Mouse (Mus musculus) hindbrain, postnatal 0 days (tissue): ENCODE data around the gene Tmem182. TPM values are rescaled to one million over a fixed set of nuclear protein-coding genes. Genes with fewer than 3 reads are reported as not detected.

Experiments
- ATAC-seq: fragments of 200-750 bp; cut with Nextera tagmentation; 2 replicates; pipeline ENCODE4 v1.8.0; 2017; ENCODE audit warnings: mild to moderate bottlenecking, moderate TSS enrichment, moderate library complexity
- DNase-seq: peaks from one replicate; pipeline ENCODE4 v3.0.0-alpha.2; 2015; ENCODE audit warnings: low spot score
- H3K27ac ChIP-seq: fragments of 300-500 bp; sonication (generic); 2 replicates; pipeline ENCODE4 v1.5.1; 2014; ENCODE audit warnings: mild to moderate bottlenecking
- H3K27me3 ChIP-seq: fragments of 300-500 bp; sonication (generic); 2 replicates; pipeline ENCODE4 v1.6.1; 2014; ENCODE audit warnings: low read length, mixed read lengths; ENCODE audit not compliant: insufficient read depth
- H3K36me3 ChIP-seq: fragments of 300-500 bp; sonication (generic); 2 replicates; pipeline ENCODE4 v1.6.1; 2014; ENCODE audit warnings: low read length, mixed read lengths; ENCODE audit not compliant: insufficient read depth
- H3K4me1 ChIP-seq: fragments of 300-500 bp; sonication (generic); 2 replicates; pipeline ENCODE4 v1.6.1; 2014; ENCODE audit warnings: antibody characterized with exemption, low read length, mixed read lengths; ENCODE audit not compliant: insufficient read depth
- H3K4me2 ChIP-seq: fragments of 300-500 bp; sonication (generic); 2 replicates; pipeline ENCODE4 v1.6.1; 2014; ENCODE audit warnings: low read depth, mild to moderate bottlenecking, low read length, moderate library complexity, mixed read lengths
- H3K4me3 ChIP-seq: fragments of 300-500 bp; sonication (generic); 2 replicates; pipeline ENCODE4 v1.5.1; 2014; ENCODE audit warnings: low read length
- H3K9ac ChIP-seq: fragments of 300-500 bp; sonication (generic); replicated peaks from 2 replicates; pipeline ENCODE4 v1.6.1; 2014; ENCODE audit warnings: mild to moderate bottlenecking, low read length, moderate library complexity, mixed read lengths
- H3K9me3 ChIP-seq: fragments of 300-500 bp; sonication (generic); 2 replicates; pipeline ENCODE4 v1.6.1; 2016; ENCODE audit warnings: low read length, mixed read lengths
- CTCF ChIP-seq: IDR thresholded peaks from 2 replicates; pipeline ENCODE4 v1.5.1; 2016; ENCODE audit warnings: antibody characterized with exemption, control low read depth, low read depth
- WGBS: fragments of 180-500 bp; shearing (Covaris S2); extraction: QIAGEN DNeasy Blood & Tissue Kit; methylation state at CpG from one replicate; pipeline ENCODE4 v1.1.7; 2014; 5-methylcytosine and 5-hydroxymethylcytosine counted together
- polyA plus RNA-seq: library from polyadenylated mRNA; unstranded; fragments of >200 nt; fragmentation: Nextera tagmentation; extraction: Ambion mirVana; gene quantifications from 2 replicates; pipeline ENCODE4 v1.2.1, GENCODE M21; 2015
- total RNA-seq: library from RNA; depleted of rRNA; stranded (reverse); fragments of >200 nt; gene quantifications from 2 replicates; pipeline ENCODE4 v1.2.3, GENCODE M21; 2014

Tmem182 gene
- total and polyA plus RNA-seq, 2 experiments from 2014 or later, result 0.05 to 0.31 TPM

GRCm38 (mm10) chr1:40815071-40815845 lies 9.9 kb downstream of the Tmem182 start:
- no peak overlapping the region for H3K27ac ChIP-seq
- no peak overlapping the region for H3K4me3 ChIP-seq
- no peak overlapping the region for H3K4me2 ChIP-seq
- H3K27me3 ChIP-seq, result no peaks in the 10 kb centered on the region
- no peaks in the 10 kb centered on the region for H3K36me3 ChIP-seq
- no peaks in the 10 kb centered on the region for H3K9me3 ChIP-seq
- TF ChIP-seq CTCF, result no peak
- DNase-seq, result no peak
- H3K4me1 ChIP-seq, result no peaks in the 10 kb centered on the region
- ATAC-seq, result no peak
- no peak overlapping the region for H3K9ac ChIP-seq
- 68% methylated on average over 16 of the region's 16 CpGs for WGBS

GRCm38 (mm10) chr1:40824517-40824916 lies 19.1 kb downstream of the Tmem182 start:
- Histone ChIP-seq H3K9me3 (no peaks in the 10 kb centered on the region), H3K9ac (no peak overlapping the region), H3K27ac (no peak overlapping the region), H3K4me3 (no peak overlapping the region), H3K4me2 (no peak overlapping the region), H3K4me1 (no peaks in the 10 kb centered on the region; the same call in 1 of the 2 replicates), H3K36me3 (no peaks in the 10 kb centered on the region), H3K27me3 (no peaks in the 10 kb centered on the region)
- 35% methylated on average over 4 of the region's 4 CpGs for WGBS
- peak; percentile 46 for DNase-seq
- peak; percentile 59; the same call in 1 of the 2 replicates for ATAC-seq
- TF ChIP-seq CTCF, result no peak

GRCm38 (mm10) chr1:40824936-40825335 lies 19.5 kb downstream of the Tmem182 start:
- ATAC-seq (no peak), DNase-seq (no peak)
- 54% methylated on average over 8 of the region's 8 CpGs for WGBS
- Histone ChIP-seq H3K9me3 (no peaks in the 10 kb centered on the region), H3K27me3 (no peaks in the 10 kb centered on the region), H3K4me2 (no peak overlapping the region), H3K9ac (no peak overlapping the region), H3K27ac (no peak overlapping the region), H3K4me3 (no peak overlapping the region), H3K4me1 (no peaks in the 10 kb centered on the region; the same call in 1 of the 2 replicates), H3K36me3 (no peaks in the 10 kb centered on the region)
- no peak for TF ChIP-seq CTCF

- 73% methylated on average over 7 of the region's 7 CpGs for WGBS
- ATAC-seq (no peak), DNase-seq (no peak)
- Histone ChIP-seq H3K9me3 (no peaks in the 10 kb centered on the region), H3K4me3 (no peak overlapping the region), H3K4me2 (no peak overlapping the region), H3K9ac (no peak overlapping the region), H3K36me3 (no peaks in the 10 kb centered on the region), H3K4me1 (no peaks in the 10 kb centered on the region; the same call in 1 of the 2 replicates), H3K27ac (no peak overlapping the region), H3K27me3 (no peaks in the 10 kb centered on the region)
- TF ChIP-seq CTCF, result no peak
Measured at GRCm38 (mm10) chr1:40825826-40826225, 20.4 kb downstream of the Tmem182 start.

- H3K27ac ChIP-seq, result no peak overlapping the region
- DNase-seq, result no peak
- H3K9ac ChIP-seq, result no peak overlapping the region
- H3K4me2 ChIP-seq, result no peak overlapping the region
- ATAC-seq, result no peak
- no peaks in the 10 kb centered on the region for H3K36me3 ChIP-seq
- TF ChIP-seq CTCF, result no peak
- no peaks in the 10 kb centered on the region for H3K4me1 ChIP-seq
- H3K27me3 ChIP-seq, result no peaks in the 10 kb centered on the region
- no peak overlapping the region for H3K4me3 ChIP-seq
- no peaks in the 10 kb centered on the region for H3K9me3 ChIP-seq
- 66% methylated on average over 10 of the region's 10 CpGs for WGBS
Measured at GRCm38 (mm10) chr1:40829213-40829914, 24.0 kb downstream of the Tmem182 start.

GRCm38 (mm10) chr1:40830712-40831507 lies 25.5 kb downstream of the Tmem182 start:
- H3K4me3 ChIP-seq, result no peak overlapping the region

More at GRCm38 (mm10) chr1:40830712-40831507, 25.5 kb downstream of the Tmem182 start:
- Histone ChIP-seq H3K4me2 (no peak overlapping the region), H3K27me3 (no peaks in the 10 kb centered on the region), H3K27ac (no peak overlapping the region), H3K9me3 (no peaks in the 10 kb centered on the region), H3K9ac (no peak overlapping the region), H3K4me1 (no peaks in the 10 kb centered on the region), H3K36me3 (no peaks in the 10 kb centered on the region)
- WGBS, result 89% methylated on average over 4 of the region's 4 CpGs
- DNase-seq, result no peak
- TF ChIP-seq CTCF, result no peak
- no peak for ATAC-seq
